Mouse (Mus musculus) layer of hippocampus, adult 9-10 months (tissue): ENCODE measurements around the gene Zfp385a.
A peak's percentile ranks its signal among the peaks of the same experiment; 100 is the strongest.
"Not testable (repeated sequence)": the region's sequence is repeated elsewhere in the genome, so short reads cannot be mapped to it uniquely, and the experiment has no call there.

Source experiments
- DNase-seq: peaks from one replicate; pipeline ENCODE4 v3.0.0; 2022; ENCODE audit warnings: low spot score

Gene Zfp385a

DNA sequence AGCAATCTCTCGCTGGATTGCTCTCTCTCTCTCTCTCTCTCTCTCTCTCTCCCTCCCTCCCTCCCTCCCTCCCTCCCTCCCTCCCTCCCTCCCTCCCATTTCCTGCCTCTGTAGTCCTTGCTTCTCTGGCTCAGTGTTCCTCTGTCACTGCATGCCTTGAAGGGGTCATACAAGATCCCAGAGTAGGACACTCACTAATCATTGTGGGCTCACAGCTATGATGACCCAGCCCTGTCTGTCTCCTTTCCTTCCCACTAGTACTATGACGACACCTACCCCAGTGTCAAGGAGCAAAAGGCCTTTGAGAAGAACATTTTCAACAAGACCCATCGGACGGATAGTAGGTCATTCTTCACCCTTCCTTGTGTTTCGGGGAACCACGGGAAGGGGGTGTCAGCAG is 49.5 kb downstream of the Zfp385a start:
- no peak for DNase-seq

DNA sequence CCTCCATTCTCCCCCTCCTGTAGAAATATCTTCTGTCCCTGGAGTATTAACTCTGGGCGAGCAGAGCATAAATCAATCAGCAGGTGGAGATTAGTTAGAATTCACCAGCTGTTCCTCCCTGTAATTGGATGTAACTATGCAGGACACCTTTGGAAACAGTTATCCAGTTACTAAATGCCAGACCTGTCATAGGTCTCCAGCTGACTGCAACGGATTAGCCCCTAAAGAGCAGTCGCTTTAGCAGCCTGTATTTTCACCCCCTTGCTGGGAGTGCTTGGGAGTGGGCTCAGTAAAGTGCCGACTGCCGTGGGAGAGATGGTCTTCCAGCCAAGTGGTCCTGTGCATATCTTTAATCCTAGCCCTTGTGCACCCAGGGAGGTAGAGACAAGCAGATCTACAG is 50.3 kb downstream of the Zfp385a start:
- DNase-seq: no peak

DNA sequence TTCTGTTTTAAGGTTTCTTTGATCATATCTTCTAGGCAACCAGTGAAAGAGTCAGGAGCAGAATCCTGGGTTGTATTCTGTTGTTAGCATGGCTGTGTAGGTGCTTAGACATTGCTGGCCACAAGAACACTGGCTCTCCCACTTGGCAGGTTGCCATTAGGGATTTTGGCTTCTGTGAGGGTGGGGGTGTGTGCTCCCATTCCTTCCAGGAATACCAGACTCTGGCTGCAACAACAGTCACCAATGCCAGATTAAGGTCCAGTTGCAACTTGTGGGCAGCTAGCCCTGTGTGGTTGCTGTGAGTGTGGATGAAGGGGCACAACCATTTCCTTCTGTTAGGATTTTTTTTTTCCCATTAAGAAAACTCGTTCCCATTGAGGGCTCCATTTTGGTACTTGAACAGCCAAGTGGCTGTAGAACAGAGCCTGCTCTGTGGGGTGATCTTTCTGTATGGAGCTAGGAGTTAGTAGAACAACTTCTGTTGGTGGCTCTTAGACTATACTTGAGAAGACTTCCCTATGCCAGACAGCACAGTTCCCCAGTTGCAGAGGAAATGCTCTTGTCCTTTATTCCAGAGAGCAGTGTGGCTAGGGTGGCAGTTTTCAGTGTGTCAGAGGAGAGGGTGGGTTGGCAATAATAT is 54.0 kb downstream of the Zfp385a start:
- DNase-seq: no peak

DNA sequence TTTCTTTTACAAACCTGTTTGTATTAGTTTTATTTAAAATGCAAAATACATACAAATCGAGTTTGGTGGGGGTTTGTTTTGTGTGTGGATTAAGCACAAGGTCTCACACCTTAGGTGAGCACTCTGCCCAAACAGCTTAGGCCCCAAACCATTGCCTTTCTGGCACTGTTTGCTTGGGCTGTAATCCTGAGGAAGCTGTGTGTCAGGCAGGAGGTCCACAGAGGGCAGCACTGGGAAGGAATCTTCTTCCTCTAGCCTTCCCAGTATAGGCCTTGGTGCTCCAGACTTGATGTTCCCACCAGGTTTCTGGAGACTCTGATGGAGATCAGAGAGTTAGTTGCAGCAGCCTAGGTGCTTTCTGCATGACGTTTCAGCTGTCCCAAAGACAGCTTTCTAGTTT is 55.2 kb downstream of the Zfp385a start:
- DNase-seq: no peak

DNA sequence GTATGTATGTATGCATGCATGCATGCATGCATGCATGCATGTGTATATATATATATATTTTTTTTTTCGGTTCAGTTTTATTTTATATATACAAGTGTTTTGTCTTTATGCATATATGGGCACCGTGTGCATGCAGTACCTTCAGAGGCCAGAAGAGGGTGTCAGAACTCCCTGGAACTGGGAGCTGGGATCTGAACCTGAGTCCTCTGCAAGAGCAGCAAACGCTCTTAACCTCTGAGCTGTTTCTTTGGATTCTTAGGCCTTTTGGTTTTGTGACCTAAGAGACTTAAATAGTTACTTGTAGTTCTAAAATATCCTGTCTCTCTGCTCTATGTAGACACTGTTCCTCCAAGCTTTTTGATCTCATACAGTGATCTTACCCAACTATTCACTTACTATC is 55.8 kb downstream of the Zfp385a start:
- no peak for DNase-seq

DNA sequence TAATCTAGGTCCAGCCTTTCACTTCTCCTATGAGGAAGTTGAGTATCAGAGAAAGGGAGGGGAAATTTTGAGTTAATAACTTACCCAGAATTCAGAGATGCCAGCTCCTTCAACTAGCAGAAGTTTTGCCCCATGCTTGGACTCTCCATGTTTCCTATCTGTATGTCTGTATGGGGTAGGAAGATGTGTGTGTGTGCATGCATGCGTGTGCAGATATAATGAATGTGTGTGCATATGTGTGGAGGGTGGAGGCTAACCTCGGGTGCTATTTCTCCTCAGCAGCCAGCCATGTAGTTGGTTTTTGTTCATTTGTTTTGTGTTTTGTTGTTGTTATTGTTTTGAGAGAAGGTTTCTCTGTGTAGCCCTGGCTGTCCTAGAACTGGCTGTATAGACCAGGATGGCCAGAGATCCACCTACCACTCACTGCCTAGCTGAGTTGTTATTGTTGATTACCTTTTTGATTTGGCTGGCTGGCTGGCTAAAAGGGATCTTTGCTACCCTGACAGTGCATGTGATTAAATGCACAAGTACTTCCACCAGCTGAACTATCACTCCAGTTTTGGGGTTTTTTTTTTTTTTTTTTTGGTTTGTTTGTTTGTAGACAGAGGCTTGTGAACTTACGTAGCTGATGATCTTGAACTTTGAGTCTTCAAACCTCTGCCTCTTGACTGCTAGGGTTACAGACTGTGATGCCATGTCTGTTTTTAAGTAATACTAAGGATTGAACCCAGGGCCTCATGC is 58.3 kb downstream of the Zfp385a start:
- no peak for DNase-seq

DNA sequence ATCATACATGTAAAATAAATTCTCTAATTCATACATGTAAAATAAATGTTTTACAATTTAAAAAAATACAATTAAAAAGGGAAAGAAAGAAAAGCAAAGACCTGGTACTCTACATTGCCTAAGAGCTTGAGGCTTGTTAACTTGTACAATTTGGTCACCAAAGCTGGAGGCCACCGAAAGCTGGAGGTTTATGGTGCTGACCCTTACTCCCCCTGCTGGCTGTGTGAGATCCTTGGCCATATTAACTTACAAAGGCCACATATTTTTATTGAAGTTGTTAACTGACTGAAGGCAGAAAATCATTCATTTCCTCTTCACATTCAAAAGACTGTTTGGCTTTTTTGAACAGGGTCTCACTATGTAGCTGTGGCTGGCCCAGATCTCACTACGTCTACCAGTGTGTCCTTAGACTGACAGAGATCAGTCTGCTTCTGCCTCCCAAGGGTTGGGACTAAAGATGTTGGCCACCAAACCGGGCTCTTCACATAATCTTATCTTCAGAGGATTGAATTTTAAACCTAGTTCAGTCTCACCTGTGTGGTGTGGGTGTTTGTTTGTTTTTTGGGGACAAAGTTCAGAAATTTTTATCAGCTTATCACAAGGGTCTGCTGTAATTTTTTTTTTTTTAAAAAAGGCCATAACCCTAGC is 59.0 kb downstream of the Zfp385a start:
- no peak for DNase-seq

DNA sequence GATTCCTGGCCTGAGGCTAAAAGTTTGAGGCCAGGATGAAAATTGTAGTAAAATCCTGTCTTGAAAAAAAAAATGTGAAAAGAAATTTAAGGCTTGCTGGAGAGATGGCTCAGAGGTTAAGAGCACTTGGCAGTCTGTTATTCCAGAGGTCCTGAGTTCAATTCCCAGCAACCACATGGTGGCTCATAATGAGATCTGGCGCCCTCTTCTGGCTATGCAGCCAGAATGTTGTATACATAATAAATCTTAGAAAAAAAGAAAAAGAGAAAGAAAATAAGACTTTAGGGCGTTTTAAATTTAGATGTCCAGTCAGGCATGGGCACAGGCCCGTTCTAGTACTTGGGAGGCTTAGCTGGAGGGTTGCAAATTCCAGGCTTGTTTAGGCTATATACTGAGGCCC is 60.1 kb downstream of the Zfp385a start:
- no peak for DNase-seq

DNA sequence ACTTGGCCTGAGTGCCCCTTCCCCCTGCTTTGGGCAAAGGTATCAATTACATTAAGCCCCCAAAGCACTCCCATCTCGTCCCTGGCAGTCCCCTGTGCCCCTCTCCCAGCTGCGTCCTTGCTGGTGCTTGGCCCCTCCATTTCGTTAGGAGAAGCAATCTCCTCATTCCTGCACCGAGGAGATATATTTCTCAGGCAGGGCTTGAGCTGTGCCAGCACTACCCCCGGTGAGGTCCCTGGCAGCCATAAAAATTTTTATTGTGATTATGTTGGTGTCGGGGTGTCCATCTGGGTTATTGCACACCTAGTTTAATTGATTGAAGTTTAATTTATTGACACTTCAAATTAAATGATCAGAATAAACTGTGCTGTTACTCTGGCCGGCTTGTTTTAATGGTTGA is 61.9 kb downstream of the Zfp385a start:
- no peak for DNase-seq

DNA sequence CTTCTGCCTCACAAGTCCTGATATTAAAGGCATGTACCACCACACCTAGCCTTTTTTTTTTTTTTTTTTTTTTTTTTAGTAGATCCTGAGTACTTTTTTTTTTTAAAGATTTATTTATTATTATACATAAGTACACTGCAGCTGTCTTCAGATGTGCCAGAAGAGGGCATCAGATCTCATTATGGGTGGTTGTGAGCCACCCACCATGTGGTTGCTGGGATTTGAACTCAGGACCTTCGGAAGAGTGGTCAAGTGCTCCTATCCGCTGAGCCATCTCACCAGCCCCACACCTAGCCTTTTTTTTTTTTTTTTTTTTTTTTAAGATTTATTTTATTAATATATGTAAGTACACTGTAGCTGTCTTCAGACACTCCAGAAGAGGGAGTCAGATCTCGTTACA is 64.0 kb downstream of the Zfp385a start:
- DNase-seq: not testable (repeated sequence)

DNA sequence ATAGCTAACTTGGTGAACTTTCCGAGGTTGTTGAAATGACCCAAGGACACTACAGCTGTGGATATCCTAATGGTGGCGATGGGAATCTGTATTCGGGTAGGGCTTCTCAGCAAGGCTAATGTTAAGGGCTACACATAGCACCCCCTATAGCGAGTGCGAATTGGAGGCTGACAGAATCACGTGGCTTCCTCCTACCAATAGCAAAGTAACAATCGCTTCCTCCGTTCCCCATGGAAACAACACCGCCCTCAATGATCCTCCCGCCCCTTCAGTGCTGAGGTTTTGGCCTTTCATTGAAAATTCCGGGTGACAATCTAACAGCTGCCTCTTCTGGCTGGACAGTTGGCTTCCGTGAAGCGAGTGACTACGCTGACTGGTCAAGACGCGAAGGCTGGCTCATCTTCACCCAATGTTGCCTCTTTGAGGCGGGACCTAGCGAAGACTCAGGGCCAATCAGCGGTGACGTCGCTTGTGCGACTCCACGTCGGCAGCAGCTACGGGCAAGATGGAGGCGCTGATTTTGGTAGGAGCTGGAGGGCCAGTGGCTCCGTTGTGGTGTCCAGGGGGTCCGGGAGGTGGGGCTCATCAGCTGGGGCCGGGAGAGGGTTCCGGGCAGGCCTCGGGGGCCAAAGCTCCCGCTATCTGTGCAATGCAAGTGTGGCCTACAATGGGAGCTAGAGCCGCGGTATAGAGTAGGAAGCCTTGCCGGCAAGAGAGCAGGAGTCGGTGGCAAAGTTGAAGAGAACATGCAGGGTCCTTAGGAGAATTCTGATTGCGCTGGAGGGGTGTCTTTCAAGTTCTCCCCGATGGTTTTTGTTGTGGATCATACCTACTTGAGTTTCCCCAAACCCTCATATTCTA is 67.2 kb downstream of the Zfp385a start, which contains the start of gene Copz1:
Gene Copz1, plus strand, starts transcription at position 296 of the 861 bp plus-strand sequence.
- DNase-seq: peak; percentile 97

DNA sequence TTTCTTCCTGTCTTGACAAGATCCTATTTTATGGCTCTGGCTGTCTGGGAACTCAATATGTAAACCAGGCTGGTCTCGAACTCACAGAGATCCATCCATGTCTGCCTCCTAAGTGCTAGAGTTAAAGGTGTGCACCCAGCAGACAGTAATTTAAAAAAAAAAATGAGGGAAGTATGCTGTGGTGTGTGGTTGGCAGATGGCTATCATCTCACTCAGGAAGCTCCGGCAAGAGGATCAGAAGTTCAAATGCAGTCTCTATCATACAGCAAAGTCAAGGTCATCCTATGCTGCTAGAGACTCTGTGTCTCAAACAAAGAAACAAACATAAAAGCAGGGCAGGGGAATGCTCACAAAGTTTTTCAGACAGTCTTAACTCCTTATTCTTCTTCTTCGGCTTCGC is 71.0 kb downstream of the Zfp385a start:
- no peak for DNase-seq

DNA sequence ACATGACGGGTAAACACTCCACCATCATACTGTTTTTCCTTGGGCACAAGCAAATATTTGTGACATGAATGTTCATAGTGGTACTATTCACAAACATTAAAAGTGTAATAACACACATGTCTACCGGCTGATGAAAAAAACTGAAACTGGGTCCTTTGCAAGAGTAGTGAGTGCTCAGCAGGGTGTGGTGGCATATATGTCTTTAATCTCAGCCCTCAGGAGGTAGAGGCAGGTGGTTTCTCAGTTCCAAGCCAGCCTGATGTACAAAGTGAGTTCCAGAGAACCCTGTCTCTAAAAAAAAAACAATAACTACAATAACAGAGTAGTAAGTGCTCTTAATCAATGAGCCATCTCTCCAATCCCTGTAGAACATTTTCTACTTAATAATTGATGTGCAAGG is 75.1 kb downstream of the Zfp385a start:
- no peak for DNase-seq
